Mouse (Mus musculus) MEL (cell line): ENCODE data around the gene Hlf. TPM values are rescaled to one million over a fixed set of nuclear protein-coding genes. Genes with fewer than 3 reads are reported as not detected.

Experiments
- DNase-seq: peaks from one replicate; pipeline ENCODE4 v3.0.0; 2011; ENCODE audit warnings: low read depth, low spot score
- H3K27ac ChIP-seq: 2 replicates; pipeline ENCODE4 v1.5.1; 2012; ENCODE audit warnings: low read depth, mild to moderate bottlenecking, control low read depth, low read length, moderate library complexity; ENCODE audit not compliant: control insufficient read depth
- H3K27me3 ChIP-seq, 2 experiments: fragments of 150-350 bp in 1 of 2; sonication (generic) in 1 of 2; 2 replicates each; pipeline ENCODE4 v1.6.1; 2012; ENCODE audit warnings: low read length in 2 of 2, mild to moderate bottlenecking in 2 of 2, improper control_type of control experiment in 1 of 2, moderate library complexity in 1 of 2; ENCODE audit not compliant: insufficient read depth in 2 of 2, control insufficient read depth in 1 of 2
- H3K36me3 ChIP-seq, 2 experiments: 2 replicates each; pipeline ENCODE4 v1.6.1; 2012 to 2014; ENCODE audit warnings: low read length in 2 of 2, improper control_type of control experiment in 1 of 2, inconsistent platforms in 1 of 2, mild to moderate bottlenecking in 1 of 2; ENCODE audit not compliant: insufficient read depth in 2 of 2, control insufficient read depth in 1 of 2
- H3K4me1 ChIP-seq, 2 experiments: fragments of 150-350 bp in 1 of 2; sonication (generic) in 1 of 2; 2 replicates each; pipeline ENCODE4 v1.6.1; 2012; ENCODE audit warnings: low read length in 2 of 2, improper control_type of control experiment in 1 of 2, mild to moderate bottlenecking in 1 of 2; ENCODE audit not compliant: insufficient read depth in 2 of 2, control insufficient read depth in 1 of 2
- H3K4me3 ChIP-seq, 2 experiments: fragments of 150-350 bp in 1 of 2; sonication (generic) in 1 of 2; 2 replicates each; pipeline ENCODE4 v1.5.1; 2012; ENCODE audit warnings: low read depth in 2 of 2, low read length in 2 of 2, mild to moderate bottlenecking in 2 of 2, moderate library complexity in 2 of 2, control low read depth in 1 of 2, improper control_type of control experiment in 1 of 2; ENCODE audit not compliant: control insufficient read depth in 1 of 2, insufficient read depth in 1 of 2
- H3K79me2 ChIP-seq: 2 replicates; pipeline ENCODE4 v1.6.1; 2012; ENCODE audit warnings: mild to moderate bottlenecking, low read length, moderate library complexity; ENCODE audit not compliant: control insufficient read depth, poor library complexity, insufficient read depth
- H3K9ac ChIP-seq: 2 replicates; pipeline ENCODE4 v1.6.1; 2012; ENCODE audit warnings: low read depth, mild to moderate bottlenecking, control low read depth, low read length, moderate library complexity; ENCODE audit not compliant: control insufficient read depth, poor library complexity, severe bottlenecking
- H3K9me3 ChIP-seq: fragments of 150-350 bp; sonication (generic); replicated peaks from 2 replicates; pipeline ENCODE4 v1.6.1; 2012; ENCODE audit warnings: mild to moderate bottlenecking, low read length, improper control_type of control experiment, moderate library complexity; ENCODE audit not compliant: insufficient read depth
- ELF1 ChIP-seq: IDR thresholded peaks from 2 replicates; pipeline ENCODE4 v1.6.1; 2014; ENCODE audit warnings: low read depth, mild to moderate bottlenecking, inconsistent platforms, low read length, improper control_type of control experiment, moderate library complexity
- EP300 ChIP-seq, 2 experiments: IDR thresholded peaks; 2 replicates each; pipeline ENCODE4 v1.6.1; 2011; ENCODE audit warnings: improper control_type of control experiment in 2 of 2, low read length in 2 of 2, low read depth in 1 of 2, mild to moderate bottlenecking in 1 of 2
- ETS1 ChIP-seq: IDR thresholded peaks from 2 replicates; pipeline ENCODE4 v1.6.1; 2012; ENCODE audit warnings: low read depth, mild to moderate bottlenecking, inconsistent platforms, low read length, improper control_type of control experiment, moderate library complexity
- JUND ChIP-seq: IDR thresholded peaks from 2 replicates; pipeline ENCODE4 v1.6.1; 2011; ENCODE audit warnings: low read depth, mild to moderate bottlenecking, improper control_type of control experiment, low read length
- KAT2A ChIP-seq: conservative IDR thresholded peaks from 2 replicates; pipeline ENCODE4 v1.6.1; 2012; ENCODE audit warnings: low read depth, low read length, improper control_type of control experiment, inconsistent platforms
- MAFK ChIP-seq: IDR thresholded peaks from 2 replicates; pipeline ENCODE4 v1.6.1; 2011; ENCODE audit warnings: low read depth, mild to moderate bottlenecking, low read length, improper control_type of control experiment, borderline replicate concordance
- MXI1 ChIP-seq: IDR thresholded peaks from 2 replicates; pipeline ENCODE4 v1.6.1; 2011; ENCODE audit warnings: mild to moderate bottlenecking, low read depth, low read length, improper control_type of control experiment
- NRF1 ChIP-seq: IDR thresholded peaks from 2 replicates; pipeline ENCODE4 v1.6.1; 2014; ENCODE audit warnings: low read depth, mild to moderate bottlenecking, inconsistent platforms, low read length, improper control_type of control experiment, moderate library complexity; ENCODE audit not compliant: poor library complexity, insufficient read depth, severe bottlenecking
- POLR2A ChIP-seq, 2 experiments: IDR thresholded peaks; 2 replicates each; pipeline ENCODE4 v1.6.1; 2011 to 2012; ENCODE audit warnings: low read length in 2 of 2, mild to moderate bottlenecking in 2 of 2, control low read depth in 1 of 2, improper control_type of control experiment in 1 of 2, low read depth in 1 of 2, moderate library complexity in 1 of 2; ENCODE audit not compliant: control insufficient read depth in 1 of 2, insufficient read depth in 1 of 2, poor library complexity in 1 of 2
- POLR2AphosphoS2 ChIP-seq: IDR thresholded peaks from 2 replicates; pipeline ENCODE4 v1.6.1; 2011; ENCODE audit warnings: low read length, improper control_type of control experiment
- POLR2AphosphoS5 ChIP-seq: IDR thresholded peaks from 2 replicates; pipeline ENCODE4 v1.6.1; 2012; ENCODE audit warnings: low read depth, borderline replicate concordance, mild to moderate bottlenecking, inconsistent platforms, low read length, moderate library complexity, mixed read lengths
- TAL1 ChIP-seq: IDR thresholded peaks from 2 replicates; pipeline ENCODE4 v1.6.1; 2012; ENCODE audit warnings: mild to moderate bottlenecking, inconsistent platforms, low read length, moderate library complexity, mixed read lengths
- TBP ChIP-seq: IDR thresholded peaks from 2 replicates; pipeline ENCODE4 v1.8.0; 2011; ENCODE audit warnings: low read depth, low read length, improper control_type of control experiment
- TCF12 ChIP-seq: IDR thresholded peaks from 2 replicates; pipeline ENCODE4 v1.6.1; 2014; ENCODE audit warnings: low read depth, mild to moderate bottlenecking, inconsistent platforms, low read length, improper control_type of control experiment, moderate library complexity
- UBTF ChIP-seq: IDR thresholded peaks from 2 replicates; pipeline ENCODE4 v1.6.1; 2012; ENCODE audit warnings: low read depth, mild to moderate bottlenecking, inconsistent platforms, low read length, improper control_type of control experiment, moderate library complexity, borderline replicate concordance; ENCODE audit not compliant: insufficient read depth
- ZKSCAN1 ChIP-seq: IDR thresholded peaks from 2 replicates; pipeline ENCODE4 v1.6.1; 2012; ENCODE audit warnings: low read depth, mild to moderate bottlenecking, inconsistent platforms, low read length, improper control_type of control experiment, moderate library complexity
- ZMIZ1 ChIP-seq: IDR thresholded peaks from 2 replicates; pipeline ENCODE4 v1.6.1; 2012; ENCODE audit warnings: low read depth, mild to moderate bottlenecking, inconsistent platforms, low read length, improper control_type of control experiment, moderate library complexity
- ZNF384 ChIP-seq: IDR thresholded peaks from 2 replicates; pipeline ENCODE4 v1.6.1; 2012; ENCODE audit warnings: low read depth, mild to moderate bottlenecking, inconsistent platforms, low read length, improper control_type of control experiment
- polyA plus RNA-seq, 2 experiments: library from polyadenylated mRNA; stranded (reverse) in 1 of 2; unstranded in 1 of 2; fragments of >175 nt in 1 of 2; fragments of >200 nt in 1 of 2; gene quantifications; 2 replicates each; pipeline versions ENCODE4 v1.2.1 to v1.2.4; 2012; ENCODE audit warnings: low replicate concordance in 2 of 2, low read depth in 1 of 2; ENCODE audit not compliant: insufficient read length in 2 of 2, insufficient read depth in 1 of 2, missing spikeins in 1 of 2
- total RNA-seq: library from RNA; depleted of rRNA; stranded (reverse); fragments of 300-350 nt; gene quantifications from 2 replicates; pipeline ENCODE4 v1.2.3, GENCODE M21; 2012

The Hlf gene
- total and polyA plus RNA-seq, 3 experiments, result 0.42 to 1.5 TPM; not detected in 1

GRCm38 (mm10) chr11:90391271-90392185 lies 833 bp upstream of the Hlf start:
- Histone ChIP-seq H3K79me2 (no peaks in the 10 kb centered on the region), H3K9ac (peak overlapping the region; percentile 36; the same call in 1 of the 2 replicates), H3K4me3 (peak overlapping the region; percentile 20 to 21), H3K36me3 (no peaks in the 10 kb centered on the region), H3K4me1 (no peaks in the 10 kb centered on the region), H3K9me3 (no peaks in the 10 kb centered on the region), H3K27ac (no peak overlapping the region), H3K27me3 (no peaks in the 10 kb centered on the region)
- peak; percentile 18 for DNase-seq
- TF ChIP-seq UBTF, result no peak
- no peak for TF ChIP-seq POLR2AphosphoS5
- no peak for TF ChIP-seq TCF12
- no peak for TF ChIP-seq ZMIZ1
- no peak for TF ChIP-seq NRF1
- TF ChIP-seq POLR2A (IDR thresholded peaks at IDR 0.05; ENCODE audit: control insufficient read depth in 1 of 2, insufficient read depth in 1 of 2, low read depth in 1 of 2, low read length in 2 of 2, poor library complexity in 1 of 2), result no peak
- no peak for TF ChIP-seq ZNF384
- TF ChIP-seq ZKSCAN1, result no peak
- no peak for TF ChIP-seq POLR2AphosphoS2
- no peak for TF ChIP-seq MAFK
- TF ChIP-seq JUND, result no peak
- TF ChIP-seq MXI1, result no peak
- no peak for TF ChIP-seq ELF1
- TF ChIP-seq TAL1, result no peak
- no peak for TF ChIP-seq KAT2A
- no peak for TF ChIP-seq TBP
- no peak for TF ChIP-seq ETS1
- no peak for TF ChIP-seq EP300 (IDR thresholded peaks at IDR 0.05; ENCODE audit: low read depth in 1 of 2, low read length in 2 of 2)
